Mouse (Mus musculus) gastrocnemius, postnatal 10 days (tissue): ENCODE data around the gene Gpr137. TPM values are rescaled to one million over a fixed set of nuclear protein-coding genes. Genes with fewer than 3 reads are reported as not detected.
A peak's percentile ranks its signal among the peaks of the same experiment; 100 is the strongest.

Source experiments
- DNase-seq: peaks from one replicate; pipeline ENCODE4 v3.0.0; 2021; ENCODE audit warnings: mixed read lengths
- total RNA-seq, 2 experiments: library from RNA; stranded (reverse); gene quantifications; 2 replicates each; pipeline ENCODE4 v1.2.3; 2021

The Gpr137 gene
- total RNA-seq, 2 experiments from 2014 or later: 8.9 to 10.0 TPM

DNA sequence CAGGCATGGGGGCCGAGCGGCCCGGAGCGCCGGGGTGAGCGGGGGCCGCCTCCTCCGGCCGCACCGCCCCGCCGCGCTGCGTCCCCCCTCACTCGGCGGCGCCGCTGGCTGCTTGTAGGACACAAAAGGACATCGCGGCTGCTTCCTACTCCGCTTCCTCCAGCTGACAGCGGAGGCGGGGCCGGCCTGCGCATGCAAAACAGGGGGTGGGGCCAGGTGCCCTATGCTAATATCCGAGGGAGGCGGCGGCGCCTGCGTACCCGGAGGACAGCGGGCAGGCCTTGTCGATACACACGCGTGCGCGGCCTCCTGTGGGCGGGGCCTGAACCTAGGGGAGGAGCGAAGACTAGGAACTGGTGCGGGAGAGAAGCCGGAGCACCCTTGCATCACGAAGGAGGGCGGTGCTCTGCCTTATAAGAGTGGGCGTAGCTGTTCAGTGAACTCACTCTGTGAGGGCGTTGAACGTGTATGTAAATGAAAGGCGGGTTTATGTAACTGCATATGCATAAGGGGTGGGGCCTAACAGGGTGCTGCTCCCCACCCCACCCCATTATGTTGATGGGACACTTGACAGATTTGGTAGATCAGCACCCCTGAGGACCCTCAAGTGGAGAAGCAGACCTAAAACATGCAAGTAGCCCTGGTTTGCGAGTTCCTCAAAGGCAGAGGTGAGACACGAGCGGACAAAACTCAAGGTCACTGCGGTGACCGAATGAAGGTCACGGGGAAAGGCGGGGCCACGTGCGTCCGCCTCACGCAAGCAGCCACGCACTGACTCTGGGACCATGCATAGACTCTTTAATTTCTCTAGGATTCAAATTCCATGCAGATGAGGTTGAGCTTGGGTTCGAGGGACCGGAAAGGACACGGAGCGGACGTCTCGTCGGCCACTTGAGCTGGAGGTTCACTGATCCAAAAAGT is 20.4 kb downstream of the Gpr137 start, which contains the start of gene Esrra:
Esrra (minus strand) TSS at position 167 of the 921 bp plus-strand sequence.
- peak; percentile 100 for DNase-seq

DNA sequence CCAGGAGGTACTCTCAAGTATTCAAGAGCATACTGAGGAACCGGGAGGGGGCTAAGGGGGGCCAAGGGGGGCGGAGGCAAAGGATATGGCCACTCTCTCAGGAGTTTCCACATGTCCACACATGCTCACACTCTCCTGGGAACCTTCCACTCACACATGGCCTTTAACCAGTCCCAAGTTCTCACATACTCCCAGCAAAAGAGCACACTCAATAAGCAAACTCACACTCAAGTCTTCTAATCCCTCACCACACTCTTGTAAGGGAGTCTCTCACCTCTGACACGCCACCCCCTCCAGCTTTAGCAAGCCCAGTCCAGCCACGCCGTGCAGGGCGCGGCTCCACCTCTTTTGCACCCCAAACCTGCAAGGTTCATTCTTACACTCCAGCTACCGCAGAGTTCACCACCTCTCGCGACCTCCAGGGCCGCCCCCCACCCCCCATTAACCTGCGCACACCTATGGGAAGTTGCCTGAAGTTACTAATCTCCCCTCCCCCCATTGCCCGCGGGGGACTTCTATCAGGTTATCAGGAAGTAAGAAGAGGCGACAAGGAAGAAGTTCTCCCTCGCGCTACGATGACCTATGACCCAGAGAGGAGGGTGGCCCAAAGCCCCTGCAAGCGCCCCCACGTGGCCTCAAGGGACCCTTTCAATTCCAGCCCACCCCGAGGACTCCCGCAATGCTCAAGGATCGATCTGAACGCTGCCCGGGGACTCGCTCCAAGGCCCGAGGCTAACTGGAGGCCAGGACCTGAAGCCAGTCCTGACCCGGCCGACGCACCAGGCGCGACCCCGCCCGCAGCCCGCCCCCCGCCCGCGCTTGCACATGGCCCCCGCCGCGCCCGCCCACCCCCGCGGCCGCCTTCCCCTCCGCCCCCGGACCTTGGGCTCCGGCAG is 21.3 kb downstream of the Gpr137 start:
- DNase-seq: peak; percentile 50

DNA sequence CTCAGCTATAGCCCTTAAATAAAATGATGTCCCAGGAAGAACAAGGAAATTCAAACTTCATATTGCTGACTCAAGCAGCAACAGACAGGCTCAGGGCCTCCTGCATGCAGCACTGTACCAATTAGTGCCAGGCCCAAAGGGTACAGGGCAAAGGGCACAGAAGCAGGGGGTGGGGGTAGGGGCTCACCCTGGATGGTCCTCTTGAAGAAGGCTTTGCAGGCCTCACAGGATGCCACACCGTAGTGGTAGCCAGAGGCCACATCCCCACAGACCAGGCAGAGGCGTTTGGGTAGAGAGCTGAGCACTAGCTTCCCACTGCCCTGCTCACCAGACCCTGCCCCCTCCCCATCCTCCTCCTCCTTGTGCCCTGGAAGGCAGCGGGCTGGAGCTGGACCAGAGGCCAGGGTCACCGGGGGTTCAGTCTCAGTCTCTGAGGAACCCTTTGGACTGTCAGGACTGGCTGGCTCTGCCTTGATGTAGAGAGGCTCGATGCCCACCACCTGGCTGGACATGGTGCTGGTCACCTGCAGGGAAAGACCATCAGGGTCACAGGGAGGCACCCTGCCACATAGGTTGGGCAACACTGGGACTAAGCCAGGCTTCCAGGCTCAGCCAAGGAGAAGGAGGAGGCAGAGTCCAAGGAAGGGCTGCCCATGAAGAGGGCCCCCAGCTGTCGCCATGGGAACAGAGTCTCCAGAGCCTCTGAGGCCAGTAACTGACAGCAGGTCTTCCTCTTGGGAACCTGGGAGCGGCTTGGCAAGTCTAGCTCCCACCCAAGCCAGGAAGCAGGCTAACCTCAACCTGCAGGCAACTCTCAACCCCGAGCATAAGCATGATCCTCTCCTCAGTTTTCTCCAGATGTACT is 22.2 kb downstream of the Gpr137 start:
- no peak for DNase-seq

DNA sequence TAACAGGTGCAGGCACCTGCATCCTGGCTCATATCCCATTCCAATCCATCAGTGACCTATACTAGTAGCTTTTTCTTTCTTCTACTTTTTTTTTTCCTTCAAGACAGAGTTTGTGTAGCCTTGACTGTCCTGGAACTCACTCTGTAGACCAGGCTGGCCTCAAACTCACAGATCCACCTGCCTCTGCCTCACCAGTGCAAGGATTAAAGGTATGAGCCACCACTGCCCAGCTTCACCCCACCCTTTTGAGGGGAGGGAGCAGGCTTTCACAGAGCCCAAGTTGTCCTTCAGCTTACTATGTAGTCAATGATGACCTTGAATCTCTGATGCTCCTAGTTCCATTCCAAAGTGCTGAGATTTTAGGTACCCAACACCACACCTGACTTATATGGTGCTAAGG is 22.8 kb downstream of the Gpr137 start:
- DNase-seq: no peak

DNA sequence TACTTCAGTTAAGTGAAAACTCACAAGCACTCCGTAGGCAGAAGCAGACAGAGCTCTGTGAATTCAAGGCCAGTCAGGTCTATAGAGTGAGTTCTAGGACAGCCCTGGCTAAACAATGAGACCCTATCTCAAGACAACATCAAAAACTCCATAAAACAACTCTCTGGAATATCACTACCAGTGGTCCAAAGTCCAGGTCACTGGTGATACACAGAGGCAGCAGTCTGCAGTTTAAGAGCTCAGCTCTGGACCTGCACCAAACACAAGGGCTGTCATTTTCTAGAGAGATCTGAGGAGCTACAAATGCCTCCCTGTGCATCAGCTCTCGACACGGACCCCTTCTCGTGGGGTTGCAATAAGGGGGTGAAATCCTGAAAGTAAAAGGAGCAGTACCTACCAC is 24.0 kb downstream of the Gpr137 start:
- no peak for DNase-seq

DNA sequence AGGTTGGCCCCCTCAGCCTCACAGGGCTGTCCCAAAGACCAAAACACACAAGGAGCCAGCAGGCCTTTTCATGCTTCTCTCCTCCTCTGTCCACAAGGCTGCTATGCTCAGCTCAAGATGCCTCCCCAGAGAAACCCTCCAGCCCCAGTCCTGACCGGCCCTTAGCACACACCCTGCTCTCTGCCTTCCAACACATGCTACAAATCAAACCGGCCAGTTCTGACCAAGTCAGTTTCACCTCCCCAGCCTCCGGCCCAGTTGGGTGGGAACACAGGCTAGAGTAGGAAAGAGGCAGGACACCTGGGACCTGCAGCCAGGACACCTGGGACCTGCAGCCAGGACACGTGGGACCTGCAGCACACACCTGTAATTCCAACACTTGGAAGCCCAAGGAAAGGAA is 25.8 kb downstream of the Gpr137 start:
- DNase-seq: no peak

DNA sequence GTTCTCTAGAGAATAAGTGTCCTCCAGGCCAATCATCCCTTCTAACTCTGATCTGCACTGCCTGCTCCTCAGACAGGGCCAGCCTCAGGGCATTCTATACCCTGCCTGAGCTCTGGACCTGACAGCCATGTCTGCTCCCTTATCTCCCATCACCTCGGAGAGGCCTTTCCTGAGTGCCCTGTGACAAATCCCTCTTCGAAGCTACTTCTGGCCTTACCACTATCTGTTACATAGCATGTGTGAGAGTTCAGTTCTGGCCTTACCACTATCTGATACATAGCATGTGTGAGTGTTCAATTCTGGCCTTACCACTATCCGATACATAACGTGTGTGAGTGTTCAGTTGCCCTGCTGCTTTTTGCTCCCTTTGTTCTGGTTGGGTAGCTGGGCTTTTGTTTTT is 27.0 kb downstream of the Gpr137 start:
- no peak for DNase-seq

DNA sequence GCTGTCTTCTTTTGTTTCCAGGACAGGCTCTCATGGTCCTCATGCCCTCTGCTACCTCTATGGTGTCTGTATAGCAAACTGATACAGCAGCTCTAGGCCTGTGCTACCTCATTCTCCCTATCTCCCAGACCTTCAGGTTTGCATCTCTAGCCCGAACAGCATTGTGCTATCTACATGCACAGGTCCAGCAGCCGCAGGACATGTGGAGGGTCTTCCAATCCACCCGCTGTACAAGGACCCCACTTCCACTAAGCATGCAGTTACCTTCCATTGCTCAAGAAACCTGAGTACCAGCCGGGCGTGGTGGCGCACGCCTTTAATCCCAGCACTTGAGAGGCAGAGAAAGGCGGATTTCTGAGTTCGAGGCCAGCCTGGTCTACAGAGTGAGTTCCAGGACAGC is 27.7 kb downstream of the Gpr137 start:
- DNase-seq: no peak

DNA sequence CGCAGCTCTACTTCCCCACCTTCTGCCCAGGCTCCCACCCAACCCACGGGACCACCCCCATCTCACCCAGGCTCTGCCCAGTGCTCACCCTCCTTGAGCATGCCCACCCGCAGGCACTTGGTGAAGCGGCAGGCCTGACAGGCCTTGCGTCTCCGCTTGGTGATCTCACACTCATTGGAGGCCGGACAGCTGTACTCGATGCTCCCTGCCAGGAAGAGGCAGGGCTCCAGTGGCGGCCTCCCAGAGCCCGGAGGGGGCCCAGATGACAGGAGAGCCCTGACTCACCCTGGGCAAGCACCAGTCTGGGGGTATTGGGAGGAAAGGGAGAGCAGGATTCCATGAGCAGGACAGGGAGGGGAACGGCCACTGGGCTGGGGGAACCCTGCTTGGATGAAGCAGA is 28.3 kb downstream of the Gpr137 start:
- peak; percentile 43 for DNase-seq

DNA sequence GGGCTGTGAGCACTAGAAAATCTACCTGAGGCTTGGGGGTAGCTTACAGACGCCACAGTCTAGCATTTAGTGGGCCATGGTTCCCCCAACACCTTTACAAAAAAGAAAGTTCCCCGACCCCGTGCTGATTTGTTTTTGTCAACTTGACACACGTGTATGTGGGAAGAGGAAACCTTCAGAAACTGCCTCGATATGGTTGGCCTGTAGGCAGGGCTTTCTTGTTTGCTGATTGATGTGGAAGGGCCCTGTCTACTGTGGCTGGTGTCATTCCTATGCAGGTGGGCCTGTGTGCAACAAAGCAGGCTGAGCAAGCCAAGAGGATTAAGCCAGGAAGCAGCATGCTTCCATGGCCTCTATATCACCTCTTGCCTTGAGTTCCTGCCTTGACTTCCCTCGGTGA is 29.2 kb downstream of the Gpr137 start:
- no peak for DNase-seq

DNA sequence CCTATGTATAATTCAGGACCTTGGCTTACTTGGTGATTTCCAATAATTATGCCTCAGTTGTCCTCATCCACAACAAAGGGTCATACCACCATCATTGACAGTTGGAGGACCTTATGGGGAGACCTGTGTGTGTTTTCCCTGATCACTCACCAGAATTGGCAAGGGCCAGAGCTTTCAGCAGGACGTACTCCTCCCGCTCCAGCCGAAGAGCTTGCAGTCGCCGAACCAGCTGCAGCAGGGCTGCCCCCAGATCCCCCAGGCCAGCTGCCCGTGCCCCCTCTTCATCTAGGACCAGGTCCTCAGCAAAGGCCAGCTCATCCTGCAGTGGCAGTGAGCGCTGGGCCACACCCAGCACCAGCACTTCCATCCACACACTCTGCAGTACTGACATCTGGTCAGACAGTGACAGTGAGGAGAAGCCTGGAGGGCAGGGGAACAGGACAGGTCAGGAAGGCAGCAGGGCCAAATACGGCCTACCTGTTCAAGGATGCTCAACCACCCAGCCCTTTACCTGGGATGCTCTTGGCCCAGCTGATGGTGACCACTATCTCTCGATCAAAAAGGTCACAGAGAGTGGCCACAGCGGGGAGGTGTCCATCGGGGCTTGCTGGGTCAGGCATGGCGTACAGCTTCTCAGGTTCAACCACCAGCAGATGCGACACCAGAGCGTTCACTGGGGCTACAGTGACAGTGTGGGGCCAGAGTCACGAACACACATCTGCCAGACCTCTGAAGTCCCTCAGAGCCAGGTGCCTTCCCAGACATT is 29.9 kb downstream of the Gpr137 start:
- no peak for DNase-seq

DNA sequence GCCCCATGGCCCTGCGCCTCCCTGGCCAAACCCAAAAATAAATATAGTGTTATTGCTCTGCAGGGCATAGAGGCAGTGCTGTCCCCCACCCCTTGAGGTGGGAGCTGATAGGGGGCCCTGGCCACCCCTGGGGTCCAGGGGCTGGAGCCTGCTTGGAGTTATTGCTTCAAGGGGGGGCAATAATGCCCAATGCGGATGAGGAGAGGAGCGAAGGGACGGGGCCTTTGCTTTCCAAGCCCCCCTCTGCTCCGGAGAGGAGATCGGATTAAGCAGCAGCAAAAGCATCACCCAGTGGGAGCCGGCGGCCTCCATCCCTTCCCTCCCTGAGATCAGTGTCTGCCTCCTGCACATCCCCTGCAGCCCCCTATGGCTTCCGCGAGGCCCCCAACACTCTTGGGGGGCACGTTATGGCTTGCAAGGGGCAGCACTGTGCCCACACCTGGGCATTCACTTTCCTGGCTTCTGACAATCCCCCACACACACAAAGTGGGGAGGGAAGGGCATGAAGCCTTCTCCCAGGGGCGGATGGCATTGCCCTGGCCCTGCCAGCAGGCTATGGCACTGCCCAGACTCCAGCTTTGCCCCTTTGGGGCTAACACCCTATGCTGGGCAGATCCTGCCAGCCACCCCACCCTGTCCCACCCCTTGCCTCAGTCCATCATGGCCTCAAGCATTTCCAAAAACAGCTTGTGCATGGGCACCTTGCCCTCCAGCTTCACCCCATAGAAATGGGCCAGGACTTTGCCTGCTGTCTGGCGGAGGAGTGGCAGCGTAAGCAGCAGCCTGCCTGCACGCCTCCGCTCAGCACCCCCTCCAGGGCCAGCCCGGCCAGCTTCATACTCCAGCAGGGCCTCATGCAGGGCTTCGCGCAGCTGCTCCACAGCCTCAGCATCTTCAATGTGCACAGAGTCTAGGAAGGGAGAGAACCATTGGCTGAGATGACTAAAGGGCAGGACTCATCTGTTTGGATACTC is 30.9 kb downstream of the Gpr137 start:
- DNase-seq: peak; percentile 5

DNA sequence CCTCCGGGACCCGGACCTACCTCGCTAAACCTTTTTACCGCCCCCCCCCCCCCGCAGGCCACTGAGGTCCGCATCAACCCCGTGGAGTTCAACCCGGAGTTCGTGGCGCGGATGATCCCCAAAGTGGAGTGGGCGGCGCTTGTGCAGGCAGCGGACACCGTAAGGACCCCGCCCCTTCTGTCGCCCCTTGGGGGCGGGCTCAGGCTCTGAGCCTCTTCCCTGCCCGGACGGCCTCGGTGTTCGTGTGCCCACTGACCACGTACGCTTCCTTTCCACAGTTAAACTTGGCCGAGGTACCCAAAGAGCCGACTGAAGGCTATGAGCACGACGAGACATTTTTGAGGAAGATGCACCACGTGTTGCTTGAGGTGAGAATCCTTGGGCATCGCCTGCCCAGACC is 32.0 kb downstream of the Gpr137 start:
- peak; percentile 45 for DNase-seq

DNA sequence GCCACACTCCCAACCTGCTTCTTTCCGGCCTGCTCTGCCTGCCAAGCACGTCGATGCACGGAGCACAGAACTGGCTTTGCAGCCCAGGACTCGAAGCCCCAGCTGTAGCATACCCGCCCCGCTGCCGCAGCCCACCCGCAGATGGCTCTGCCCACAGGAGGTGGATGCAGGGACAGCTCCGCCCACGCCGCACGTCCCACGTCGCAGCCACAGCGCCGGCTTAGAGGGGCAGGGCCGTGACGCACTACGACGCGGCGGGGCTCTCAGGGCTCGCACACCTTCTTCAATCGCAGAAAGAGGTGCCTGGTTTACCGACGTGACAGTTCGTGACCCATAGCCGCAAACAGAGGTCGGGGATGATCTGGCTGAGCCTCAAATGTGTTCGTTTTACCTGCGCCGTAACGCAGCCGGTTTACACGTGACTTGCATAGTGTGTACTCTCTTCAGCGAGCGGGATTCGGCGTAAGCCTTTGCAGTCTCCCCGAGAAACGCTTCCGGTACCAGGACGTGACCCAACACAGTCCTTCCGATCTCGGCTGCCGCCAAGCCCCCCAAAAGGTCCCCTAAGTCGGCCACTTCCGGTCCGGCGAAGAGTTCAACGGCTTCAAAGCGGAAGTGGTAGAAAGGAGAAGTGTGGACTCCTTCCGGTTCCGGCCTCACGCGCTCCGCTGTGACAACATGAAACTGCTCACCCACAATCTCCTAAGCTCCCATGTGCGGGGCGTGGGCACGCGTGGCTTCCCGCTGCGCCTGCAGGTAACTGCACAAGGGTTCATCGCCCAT is 32.6 kb downstream of the Gpr137 start, which contains the start of the genes Trmt112 and Prdx5:
Trmt112 (plus strand) TSS at position 192 of the 783 bp plus-strand sequence.
Prdx5 (minus strand) TSS at position 600 of the 783 bp plus-strand sequence.
- DNase-seq: peak; percentile 83

DNA sequence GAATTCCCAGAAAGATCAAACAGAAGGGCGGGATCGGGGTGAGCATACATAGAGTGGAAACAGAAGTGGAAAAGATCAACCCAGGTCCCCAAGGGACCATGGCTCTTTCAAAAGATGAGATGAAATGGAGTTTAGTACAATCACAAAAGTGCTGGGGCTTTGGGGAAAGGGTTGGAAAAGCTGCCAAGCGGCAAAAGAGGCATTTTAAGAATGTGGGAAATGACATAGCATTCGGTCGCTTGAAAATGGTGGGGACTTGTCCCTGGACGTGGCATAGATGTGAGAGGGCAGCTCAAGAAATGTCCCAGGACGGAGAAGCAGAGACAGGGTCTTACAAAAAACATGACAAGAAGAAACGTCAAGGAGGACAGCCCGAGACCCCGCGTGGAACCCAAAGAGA is 33.3 kb downstream of the Gpr137 start:
- DNase-seq: no peak

DNA sequence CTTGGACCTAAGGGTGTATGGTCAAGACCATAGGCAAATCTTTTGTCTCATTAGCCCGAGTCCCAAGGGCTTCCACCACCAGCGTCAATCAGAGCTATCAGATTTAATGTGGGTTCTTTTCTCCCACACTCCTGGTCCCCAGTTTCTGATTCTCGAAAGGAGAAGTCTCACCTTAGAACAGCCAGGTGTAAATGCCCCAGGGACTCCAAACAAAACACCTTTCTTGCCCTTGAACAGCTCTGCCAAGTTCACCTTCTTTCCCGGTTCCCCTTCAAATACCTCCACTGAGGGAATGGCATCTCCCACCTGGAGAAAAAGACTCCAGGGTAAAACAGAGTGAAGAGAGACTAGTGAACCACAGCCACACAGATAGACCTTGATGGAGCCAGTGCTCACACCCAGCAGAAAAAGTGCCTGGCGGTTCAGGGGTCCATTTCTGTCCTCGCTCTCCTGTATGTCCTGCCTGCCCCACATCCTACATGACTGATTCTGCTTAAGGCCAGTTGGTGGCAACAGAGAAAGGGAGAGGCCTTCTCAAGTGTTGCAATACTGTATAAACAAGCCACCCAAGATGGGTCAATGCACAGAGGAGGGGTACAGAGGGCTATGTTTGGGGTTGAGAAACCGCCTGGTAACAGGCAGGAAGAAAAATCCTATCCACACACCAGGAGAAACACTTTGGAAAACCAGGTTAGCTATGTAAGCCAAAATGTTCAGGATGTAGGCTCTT is 34.3 kb downstream of the Gpr137 start:
- DNase-seq: no peak

DNA sequence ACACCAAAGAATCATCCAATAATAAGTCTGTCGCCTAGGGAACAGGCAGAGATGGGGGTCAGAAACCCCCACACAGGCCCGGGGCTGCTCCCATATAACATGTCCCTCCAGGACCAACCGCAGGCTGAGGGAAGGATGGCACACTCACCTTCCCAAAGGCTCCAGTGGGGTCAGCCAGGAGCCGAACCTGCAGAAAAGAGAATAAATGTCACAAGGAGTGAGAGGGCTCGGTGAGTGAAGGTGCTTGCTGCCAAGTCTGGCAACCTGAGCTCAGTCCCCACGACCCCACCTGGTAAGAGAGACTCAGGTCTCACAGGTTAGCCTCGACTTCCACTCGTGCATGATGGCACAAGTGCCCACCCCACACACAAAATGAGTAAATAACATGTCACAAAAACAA is 35.2 kb downstream of the Gpr137 start:
- DNase-seq: no peak

DNA sequence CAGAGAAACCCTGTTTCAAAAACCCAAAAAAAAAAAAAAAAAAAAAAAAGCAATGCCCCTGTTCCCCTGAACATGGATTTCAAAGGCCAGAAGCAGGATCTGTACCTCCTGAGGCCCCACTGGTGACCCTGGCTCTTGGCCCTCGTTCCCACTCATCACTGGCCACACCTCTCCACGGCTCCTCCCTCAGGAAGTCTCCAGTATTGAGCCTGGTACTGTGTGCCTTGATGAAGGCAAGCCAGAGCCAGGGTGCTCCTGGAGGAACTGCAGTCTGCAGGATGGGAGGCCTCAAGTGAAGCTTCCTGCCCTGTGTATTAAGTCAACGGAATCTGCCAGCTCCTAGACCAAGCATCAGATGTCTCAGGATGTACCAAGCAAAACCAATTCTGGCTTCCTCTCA is 36.1 kb downstream of the Gpr137 start:
- DNase-seq: no peak
